Mouse (Mus musculus): Measurements from ENCODE around the gene Vps13d. TPM values are rescaled to one million over a fixed set of nuclear protein-coding genes. Genes with fewer than 3 reads are reported as not detected.

Vps13d gene
- total and polyA plus RNA-seq, 3 experiments = 9.4 to 9.8 (median 9.7) TPM

DNA sequence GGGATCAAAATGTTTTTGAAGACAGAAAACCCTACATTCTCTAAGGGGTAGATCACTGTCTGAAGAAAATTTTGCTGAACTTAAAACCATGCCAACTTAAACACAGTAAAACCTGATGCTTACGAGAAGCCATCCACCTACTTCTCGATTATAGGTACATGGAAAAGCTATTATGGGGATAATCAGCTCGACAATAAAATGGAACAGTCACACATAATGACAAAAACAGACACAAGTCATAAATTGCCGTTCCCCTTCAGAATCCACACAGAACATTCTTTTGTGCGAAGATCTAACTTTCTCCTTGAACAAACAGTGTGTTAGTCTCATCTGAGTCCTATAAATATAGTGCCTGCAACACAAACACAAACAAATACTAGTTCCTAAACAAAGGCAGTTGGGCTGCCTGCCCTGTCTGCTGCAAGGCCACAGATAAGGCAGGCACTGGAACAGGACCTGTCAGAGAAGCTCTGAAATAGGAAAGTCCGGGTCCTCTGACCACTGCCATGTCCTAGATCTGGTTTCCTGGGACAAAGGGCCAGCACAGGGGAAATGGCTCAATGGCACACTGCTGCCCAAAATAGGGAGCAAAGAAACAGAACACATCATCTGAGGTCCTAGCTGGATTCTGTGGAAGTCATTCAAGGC, 153.5 kb downstream of the Vps13d start:
- in situ Hi-C loops (cut with MboI; ENCODE audit: low pct_ligation_motif_present, low pct_unique_long_range_greater_than_20kb, low sequenced_read_pairs) = no loop called here
- H3K4me1 ChIP-seq (ENCODE audit: control insufficient read depth in 1 of 2, insufficient read depth in 2 of 2) = peaks cover 20 to 55% of the 10 kb centered on the region in 2 experiments
- DNase-seq (ENCODE audit: extremely low read depth) = no peak

GRCm38 (mm10) chr4:145037631-145038416, 157.0 kb downstream of the Vps13d start:
- dilution Hi-C loops (cut with MboI; ENCODE audit: extremely low pct_ligation_motif_present, extremely low pct_unique_long_range_greater_than_20kb, low sequenced_read_pairs) = no loop called here
- Histone ChIP-seq H3K27me3 (replicated peaks) (no peaks in the 10 kb centered on the region), H3K4me2 (ENCODE audit: insufficient read depth, low read depth, poor library complexity, severe bottlenecking) (no peak overlapping the region), H3K9ac (ENCODE audit: insufficient read depth, low read depth) (no peak overlapping the region), H3K36me3 (replicated peaks in 1 of 2; ENCODE audit: control insufficient read depth in 1 of 2, insufficient read depth in 1 of 2, low read length in 1 of 2) (peaks cover 12 to 71% of the 10 kb centered on the region in 2 experiments), H3K27ac (ENCODE audit: insufficient read depth, low read depth) (no peak overlapping the region), H3K4me1 (ENCODE audit: control insufficient read depth in 1 of 2, insufficient read depth in 2 of 2) (peaks cover 2 to 22% of the 10 kb centered on the region in 2 experiments; a peak in 3 of 4 replicates), H3K79me2 (replicated peaks; ENCODE audit: control insufficient read depth, extremely low read depth, insufficient read depth, poor library complexity, severe bottlenecking) (no peaks in the 10 kb centered on the region), H3K9me3 (replicated peaks; ENCODE audit: low read length) (no peaks in the 10 kb centered on the region), H3K4me3 (replicated peaks in 1 of 3; ENCODE audit: low read depth in 2 of 3, low read length in 2 of 3, poor library complexity in 1 of 3) (no peak overlapping the region)
- no peak for DNase-seq (ENCODE audit: extremely low read depth)
- TF ChIP-seq UBTF (IDR thresholded peaks at IDR 0.05; ENCODE audit: low read depth, low read length) (no peak), MEF2A (IDR thresholded peaks at IDR 0.05; ENCODE audit: borderline replicate concordance, low read depth, low read length) (no peak), JUND (conservative IDR thresholded peaks at IDR 0.05; ENCODE audit: low read depth, low read length) (no peak), RCOR1 (conservative IDR thresholded peaks at IDR 0.05; ENCODE audit: low read depth, low read length) (no peak), HCFC1 (IDR thresholded peaks at IDR 0.05; ENCODE audit: low read depth, low read length) (no peak), MXI1 (IDR thresholded peaks at IDR 0.05; ENCODE audit: low read depth, low read length) (no peak), NRF1 (IDR thresholded peaks at IDR 0.05; ENCODE audit: low read depth, low read length) (no peak), MYC (IDR thresholded peaks at IDR 0.05; ENCODE audit: low read depth, low read length) (no peak), SIN3A (IDR thresholded peaks at IDR 0.05; ENCODE audit: low read length) (no peak), CTCF (conservative IDR thresholded peaks at IDR 0.05 in 1 of 2, IDR thresholded peaks at IDR 0.05 in 1 of 2; ENCODE audit: low read depth in 2 of 2, low read length in 2 of 2) (no peak), POLR2A (IDR thresholded peaks at IDR 0.05; ENCODE audit: low read depth, low read length) (no peak)
- in situ Hi-C loops (cut with MboI; ENCODE audit: low pct_ligation_motif_present, low pct_unique_long_range_greater_than_20kb, low sequenced_read_pairs) = no loop called here

More for the DNA sequence above, 153.5 kb downstream of the Vps13d start:
- dilution Hi-C loops (cut with MboI; ENCODE audit: extremely low pct_ligation_motif_present, extremely low pct_unique_long_range_greater_than_20kb, low sequenced_read_pairs) = no loop called here
- Histone ChIP-seq H3K27ac (ENCODE audit: insufficient read depth, low read depth) (no peak overlapping the region), H3K27me3 (replicated peaks) (no peaks in the 10 kb centered on the region), H3K4me2 (ENCODE audit: insufficient read depth, low read depth, poor library complexity, severe bottlenecking) (no peak overlapping the region), H3K9me3 (replicated peaks; ENCODE audit: low read length) (no peaks in the 10 kb centered on the region), H3K36me3 (replicated peaks in 1 of 2; ENCODE audit: control insufficient read depth in 1 of 2, insufficient read depth in 1 of 2, low read length in 1 of 2) (peaks cover 19 to 73% of the 10 kb centered on the region in 2 experiments), H3K79me2 (replicated peaks; ENCODE audit: control insufficient read depth, extremely low read depth, insufficient read depth, poor library complexity, severe bottlenecking) (no peaks in the 10 kb centered on the region), H3K4me3 (replicated peaks in 1 of 3; ENCODE audit: low read depth in 2 of 3, low read length in 2 of 3, poor library complexity in 1 of 3) (no peak overlapping the region), H3K9ac (ENCODE audit: insufficient read depth, low read depth) (no peak overlapping the region)
- no peak for TF ChIP-seq RCOR1 (conservative IDR thresholded peaks at IDR 0.05; ENCODE audit: low read depth, low read length)
- TF ChIP-seq BHLHE40 (IDR thresholded peaks at IDR 0.05; ENCODE audit: low read depth, low read length) = no peak
- TF ChIP-seq ZMIZ1 (IDR thresholded peaks at IDR 0.05; ENCODE audit: low read depth, low read length) = no peak
- TF ChIP-seq SMC3 (IDR thresholded peaks at IDR 0.05; ENCODE audit: low read depth, low read length) = no peak
- no peak for TF ChIP-seq MAZ (IDR thresholded peaks at IDR 0.05; ENCODE audit: low read depth, low read length)
- TF ChIP-seq NELFE (IDR thresholded peaks at IDR 0.05; ENCODE audit: low read depth, low read length) = no peak
- TF ChIP-seq MAX (IDR thresholded peaks at IDR 0.05; ENCODE audit: low read length) = no peak
- no peak for TF ChIP-seq RAD21 (IDR thresholded peaks at IDR 0.05; ENCODE audit: low read depth, low read length)

Data from CH12.LX (cell line).